Mouse (Mus musculus) bone marrow, adult 2 months (tissue): Measurements from ENCODE around the gene Gm1330.

Experiments
- CTCF ChIP-seq: fragments of 200-500 bp; IDR thresholded peaks from 2 replicates; pipeline ENCODE4 v1.5.1; 2011; ENCODE audit warnings: low read length, control low read depth; ENCODE audit not compliant: control insufficient read depth, insufficient read depth
- POLR2A ChIP-seq: fragments of 200-500 bp; IDR thresholded peaks from 2 replicates; pipeline ENCODE4 v1.6.1; 2011; ENCODE audit warnings: low read depth, mild to moderate bottlenecking, control low read depth, low read length, borderline replicate concordance; ENCODE audit not compliant: control insufficient read depth

DNA sequence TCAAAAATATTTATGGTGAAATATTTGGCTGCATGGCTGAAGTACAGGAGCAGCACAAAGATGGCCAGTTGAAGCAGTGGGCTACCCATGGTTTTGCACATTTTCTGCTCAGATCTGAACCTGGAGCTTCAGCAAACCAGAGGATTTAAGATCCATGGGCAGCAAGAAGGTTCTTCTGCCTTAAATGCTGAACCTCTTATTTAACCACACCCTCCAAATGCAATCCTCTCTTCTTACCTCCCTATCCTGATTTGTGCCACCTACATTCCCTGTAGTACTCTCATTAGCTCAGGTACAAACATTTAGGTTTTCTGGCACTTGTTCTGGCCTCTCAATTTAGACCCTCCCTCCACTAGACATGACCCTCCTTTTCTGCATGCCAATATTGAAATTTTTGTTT, at the start of gene Gm1330:
- TF ChIP-seq CTCF (no peak), POLR2A (no peak)
